Mouse (Mus musculus) embryonic facial prominence, embryonic 11.5 days (tissue): Measurements from ENCODE around the gene Hmgb2. TPM values are rescaled to one million over a fixed set of nuclear protein-coding genes. Genes with fewer than 3 reads are reported as not detected.
A peak's percentile ranks its signal among the peaks of the same experiment; 100 is the strongest.

ENCODE experiments used
- ATAC-seq: fragments of 200-750 bp; cut with Nextera tagmentation; replicated peaks from 2 replicates; pipeline ENCODE4 v1.8.0; 2017; ENCODE audit warnings: low read depth; ENCODE audit not compliant: insufficient number of reproducible peaks, low FRiP score, low TSS enrichment
- DNase-seq: peaks from one replicate; pipeline ENCODE4 v3.0.0-alpha.2; 2015; ENCODE audit warnings: low spot score
- H3K27ac ChIP-seq: fragments of 300-500 bp; sonication (generic); replicated peaks from 2 replicates; pipeline ENCODE4 v1.5.1; 2014; ENCODE audit warnings: mild to moderate bottlenecking, low read depth, low read length, control low read depth
- H3K27me3 ChIP-seq: fragments of 300-500 bp; sonication (generic); 2 replicates; pipeline ENCODE4 v1.6.1; 2014; ENCODE audit warnings: mild to moderate bottlenecking, low read length, moderate library complexity, mixed read lengths; ENCODE audit not compliant: control insufficient read depth, insufficient read depth
- H3K36me3 ChIP-seq: fragments of 300-500 bp; sonication (generic); replicated peaks from 2 replicates; pipeline ENCODE4 v1.6.1; 2014; ENCODE audit warnings: low read depth, mild to moderate bottlenecking, low read length, moderate library complexity, mixed read lengths; ENCODE audit not compliant: control insufficient read depth, insufficient read depth
- H3K4me1 ChIP-seq: fragments of 300-500 bp; sonication (generic); 2 replicates; pipeline ENCODE4 v1.6.1; 2014; ENCODE audit warnings: low read length, mixed read lengths; ENCODE audit not compliant: control insufficient read depth, insufficient read depth
- H3K4me2 ChIP-seq: fragments of 300-500 bp; sonication (generic); 2 replicates; pipeline ENCODE4 v1.6.1; 2014; ENCODE audit warnings: low read depth, mild to moderate bottlenecking, control low read depth, low read length, moderate library complexity
- H3K4me3 ChIP-seq: fragments of 300-500 bp; sonication (generic); 2 replicates; pipeline ENCODE4 v1.5.1; 2014; ENCODE audit warnings: low read depth, low read length, control low read depth
- H3K9ac ChIP-seq: fragments of 300-500 bp; sonication (generic); replicated peaks from 2 replicates; pipeline ENCODE4 v1.6.1; 2014; ENCODE audit warnings: mild to moderate bottlenecking, control low read depth, low read length
- H3K9me3 ChIP-seq: fragments of 300-500 bp; sonication (generic); replicated peaks from 2 replicates; pipeline ENCODE4 v1.6.1; 2016; ENCODE audit warnings: mild to moderate bottlenecking, low read length, inconsistent platforms, mixed read lengths; ENCODE audit not compliant: control insufficient read depth
- WGBS: fragments of 180-500 bp; shearing (Covaris S2); extraction: QIAGEN DNeasy Blood & Tissue Kit; methylation state at CpG from one replicate; pipeline ENCODE4 v1.1.7; 2014; 5-methylcytosine and 5-hydroxymethylcytosine counted together
- polyA plus RNA-seq: library from polyadenylated mRNA; unstranded; fragments of >200 nt; fragmentation: Nextera tagmentation; extraction: Ambion mirVana; gene quantifications from 2 replicates; pipeline ENCODE4 v1.2.1, GENCODE M21; 2014

Hmgb2 gene
- polyA plus RNA-seq, 1 experiment from 2014 or later = 581 TPM

- DNase-seq = peak; percentile 83
- no peaks in the 10 kb centered on the region for H3K36me3 ChIP-seq
- no peak for ATAC-seq
- 31% methylated on average over 15 of the region's 15 CpGs for WGBS
- no peaks in the 10 kb centered on the region for H3K4me1 ChIP-seq
- no peak overlapping the region for H3K4me3 ChIP-seq
- H3K27ac ChIP-seq = no peak overlapping the region
- no peaks in the 10 kb centered on the region for H3K9me3 ChIP-seq
- H3K9ac ChIP-seq = no peak overlapping the region
- no peak overlapping the region for H3K4me2 ChIP-seq
- H3K27me3 ChIP-seq = no peaks in the 10 kb centered on the region
Observed at GRCm38 (mm10) chr8:57530666-57531349, 19.1 kb downstream of the Hmgb2 start.

- Histone ChIP-seq H3K4me2 (no peak overlapping the region), H3K4me1 (no peaks in the 10 kb centered on the region), H3K9ac (no peak overlapping the region), H3K27me3 (no peaks in the 10 kb centered on the region), H3K27ac (no peak overlapping the region), H3K9me3 (no peaks in the 10 kb centered on the region), H3K4me3 (no peak overlapping the region), H3K36me3 (no peaks in the 10 kb centered on the region)
- DNase-seq (peak; percentile 39), ATAC-seq (no peak)
- 61% methylated on average over 2 of the region's 2 CpGs for WGBS
Observed at GRCm38 (mm10) chr8:57532223-57532622, 20.5 kb downstream of the Hmgb2 start.

- no peak for ATAC-seq
- Histone ChIP-seq H3K4me1 (no peaks in the 10 kb centered on the region), H3K9me3 (no peaks in the 10 kb centered on the region), H3K27ac (no peak overlapping the region), H3K27me3 (no peaks in the 10 kb centered on the region), H3K36me3 (no peaks in the 10 kb centered on the region), H3K4me2 (no peak overlapping the region), H3K9ac (no peak overlapping the region), H3K4me3 (no peak overlapping the region)
- no peak for DNase-seq
- 90% methylated on average over 4 of the region's 4 CpGs for WGBS
Observed at GRCm38 (mm10) chr8:57533106-57533505, 21.4 kb downstream of the Hmgb2 start.

- peak; percentile 9 for DNase-seq
- Histone ChIP-seq H3K27me3 (no peaks in the 10 kb centered on the region), H3K4me2 (no peak overlapping the region), H3K27ac (no peak overlapping the region), H3K36me3 (no peaks in the 10 kb centered on the region), H3K9me3 (no peaks in the 10 kb centered on the region), H3K4me1 (no peaks in the 10 kb centered on the region), H3K4me3 (no peak overlapping the region), H3K9ac (no peak overlapping the region)
- WGBS = 51% methylated on average over 4 of the region's 4 CpGs
- no peak for ATAC-seq
Observed at GRCm38 (mm10) chr8:57534495-57534894, 22.8 kb downstream of the Hmgb2 start.

GRCm38 (mm10) chr8:57536167-57536566 is 24.5 kb downstream of the Hmgb2 start:
- Histone ChIP-seq H3K27me3 (no peaks in the 10 kb centered on the region), H3K4me3 (no peak overlapping the region), H3K9me3 (no peaks in the 10 kb centered on the region), H3K9ac (no peak overlapping the region), H3K4me2 (no peak overlapping the region), H3K4me1 (no peaks in the 10 kb centered on the region), H3K27ac (no peak overlapping the region), H3K36me3 (no peaks in the 10 kb centered on the region)
- WGBS = 94% methylated on average over 6 of the region's 6 CpGs
- ATAC-seq (no peak), DNase-seq (no peak)

- Histone ChIP-seq H3K9ac (no peak overlapping the region), H3K27me3 (no peaks in the 10 kb centered on the region), H3K4me1 (no peaks in the 10 kb centered on the region), H3K4me3 (no peak overlapping the region), H3K36me3 (no peaks in the 10 kb centered on the region), H3K27ac (no peak overlapping the region), H3K4me2 (no peak overlapping the region), H3K9me3 (no peaks in the 10 kb centered on the region)
- no peak for DNase-seq
- 91% methylated on average over 7 of the region's 7 CpGs for WGBS
- no peak for ATAC-seq
Observed at GRCm38 (mm10) chr8:57538601-57539000, 26.9 kb downstream of the Hmgb2 start.

GRCm38 (mm10) chr8:57540110-57540838 is 28.6 kb downstream of the Hmgb2 start:
- no peak overlapping the region for H3K4me3 ChIP-seq
- H3K9me3 ChIP-seq = no peaks in the 10 kb centered on the region
- ATAC-seq (peak; percentile 34; the same call in 1 of the 2 replicates), DNase-seq (peak; percentile 92)
- WGBS = 44% methylated on average over 12 of the region's 12 CpGs
- no peak overlapping the region for H3K27ac ChIP-seq
- no peak overlapping the region for H3K4me2 ChIP-seq
- H3K9ac ChIP-seq = no peak overlapping the region
- H3K4me1 ChIP-seq = no peaks in the 10 kb centered on the region
- no peaks in the 10 kb centered on the region for H3K36me3 ChIP-seq
- H3K27me3 ChIP-seq = no peaks in the 10 kb centered on the region

GRCm38 (mm10) chr8:57540951-57541350 is 29.2 kb downstream of the Hmgb2 start:
- no peaks in the 10 kb centered on the region for H3K27me3 ChIP-seq
- H3K36me3 ChIP-seq = no peaks in the 10 kb centered on the region
- no peak for ATAC-seq
- H3K27ac ChIP-seq = no peak overlapping the region
- H3K4me2 ChIP-seq = no peak overlapping the region
- no peaks in the 10 kb centered on the region for H3K4me1 ChIP-seq
- no peak overlapping the region for H3K4me3 ChIP-seq
- no peaks in the 10 kb centered on the region for H3K9me3 ChIP-seq
- DNase-seq = no peak
- WGBS = 90% methylated on average over 11 of the region's 11 CpGs
- no peak overlapping the region for H3K9ac ChIP-seq
